Mouse (Mus musculus): ENCODE results near the gene Vps8.

DNA sequence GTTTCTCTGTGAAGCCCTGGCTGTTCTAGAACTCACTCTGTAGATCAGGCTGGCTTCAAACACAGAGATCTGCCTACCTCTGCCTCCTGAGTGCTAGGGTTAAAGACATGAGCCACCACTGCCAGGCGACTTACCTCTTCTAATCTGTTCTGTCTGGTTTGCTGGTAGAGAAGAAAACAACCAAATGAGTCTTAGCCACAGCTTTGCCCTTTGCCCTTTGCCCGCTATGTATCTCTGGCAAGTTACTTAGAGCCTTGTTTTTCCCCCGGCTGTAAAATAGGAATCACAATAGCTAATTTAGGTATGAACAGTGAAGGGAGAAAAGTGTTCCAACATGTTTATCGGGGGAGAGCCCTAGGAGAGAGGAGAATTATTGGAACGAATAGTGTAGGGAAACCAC is 18.3 kb upstream of the Vps8 start:
- TF ChIP-seq CTCF (IDR thresholded peaks at IDR 0.05; ENCODE audit: low read depth) (no peak), EP300 (IDR thresholded peaks at IDR 0.05; ENCODE audit: low read depth) (no peak)
